Mouse (Mus musculus) hindbrain, embryonic 15.5 days (tissue): ENCODE results near the gene Map2k5. TPM values are rescaled to one million over a fixed set of nuclear protein-coding genes. Genes with fewer than 3 reads are reported as not detected.

Experiments used
- ATAC-seq: fragments of 200-750 bp; cut with Nextera tagmentation; 2 replicates; pipeline ENCODE4 v1.8.0; 2017; ENCODE audit warnings: low read depth, moderate number of reproducible peaks, moderate TSS enrichment; ENCODE audit not compliant: low FRiP score
- H3K27ac ChIP-seq: fragments of 300-500 bp; sonication (generic); replicated peaks from 2 replicates; pipeline ENCODE4 v1.5.1; 2015; ENCODE audit warnings: mild to moderate bottlenecking, inconsistent platforms
- H3K27me3 ChIP-seq: fragments of 300-500 bp; sonication (generic); 2 replicates; pipeline ENCODE4 v1.6.1; 2015; ENCODE audit warnings: control low read depth, inconsistent platforms
- H3K36me3 ChIP-seq: fragments of 300-500 bp; sonication (generic); 2 replicates; pipeline ENCODE4 v1.6.1; 2015; ENCODE audit warnings: control low read depth, inconsistent platforms
- H3K4me1 ChIP-seq: fragments of 300-500 bp; sonication (generic); replicated peaks from 2 replicates; pipeline ENCODE4 v1.6.1; 2015; ENCODE audit warnings: control low read depth, inconsistent platforms
- H3K4me2 ChIP-seq: fragments of 300-500 bp; sonication (generic); 2 replicates; pipeline ENCODE4 v1.6.1; 2015; ENCODE audit warnings: moderate library complexity, mild to moderate bottlenecking, inconsistent platforms
- H3K4me3 ChIP-seq: fragments of 300-500 bp; sonication (generic); 2 replicates; pipeline ENCODE4 v1.5.1; 2015; ENCODE audit warnings: mild to moderate bottlenecking, inconsistent platforms
- H3K9ac ChIP-seq: fragments of 300-500 bp; sonication (generic); 2 replicates; pipeline ENCODE4 v1.6.1; 2015; ENCODE audit warnings: inconsistent platforms
- H3K9me3 ChIP-seq: fragments of 300-500 bp; sonication (generic); 2 replicates; pipeline ENCODE4 v1.6.1; 2016; ENCODE audit warnings: control low read depth, inconsistent platforms
- WGBS: fragments of 180-500 bp; shearing (Covaris S2); methylation state at CpG from one replicate; pipeline ENCODE4 v1.1.7; 2015; 5-methylcytosine and 5-hydroxymethylcytosine counted together
- polyA plus RNA-seq: library from polyadenylated mRNA; unstranded; fragments of >200 nt; fragmentation: Nextera tagmentation; extraction: Ambion mirVana; gene quantifications from 2 replicates; pipeline ENCODE4 v1.2.1, GENCODE M21; 2015

The Map2k5 gene
- polyA plus RNA-seq, 1 experiment from 2014 or later = 35.1 TPM

DNA sequence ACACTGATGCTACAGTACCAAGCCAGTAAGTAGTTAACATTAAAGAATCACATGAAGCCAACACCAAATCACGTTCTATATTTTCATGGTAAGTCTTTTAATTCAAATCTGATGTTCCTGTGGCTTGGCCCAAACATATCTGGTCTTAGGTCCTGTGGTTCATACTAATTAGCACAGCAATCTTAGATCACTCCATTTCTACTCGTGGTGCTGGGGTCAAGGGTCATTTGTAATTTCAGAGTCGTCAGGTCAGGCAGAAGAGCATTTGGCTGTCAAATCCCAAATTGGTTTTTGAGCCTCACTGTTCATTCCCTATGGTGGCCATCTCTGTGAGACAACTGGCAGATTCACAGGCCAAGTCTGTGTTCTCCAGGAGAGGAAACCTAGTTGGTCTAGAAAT is 174.2 kb downstream of the Map2k5 start:
- Histone ChIP-seq H3K27ac (no peak overlapping the region), H3K4me1 (peaks cover 11% of the 10 kb centered on the region), H3K4me3 (no peak overlapping the region), H3K27me3 (no peaks in the 10 kb centered on the region), H3K4me2 (no peak overlapping the region), H3K36me3 (no peaks in the 10 kb centered on the region), H3K9ac (no peak overlapping the region), H3K9me3 (no peaks in the 10 kb centered on the region)
- no peak for ATAC-seq
- WGBS = 72% methylated on average over 3 of the region's 3 CpGs

DNA sequence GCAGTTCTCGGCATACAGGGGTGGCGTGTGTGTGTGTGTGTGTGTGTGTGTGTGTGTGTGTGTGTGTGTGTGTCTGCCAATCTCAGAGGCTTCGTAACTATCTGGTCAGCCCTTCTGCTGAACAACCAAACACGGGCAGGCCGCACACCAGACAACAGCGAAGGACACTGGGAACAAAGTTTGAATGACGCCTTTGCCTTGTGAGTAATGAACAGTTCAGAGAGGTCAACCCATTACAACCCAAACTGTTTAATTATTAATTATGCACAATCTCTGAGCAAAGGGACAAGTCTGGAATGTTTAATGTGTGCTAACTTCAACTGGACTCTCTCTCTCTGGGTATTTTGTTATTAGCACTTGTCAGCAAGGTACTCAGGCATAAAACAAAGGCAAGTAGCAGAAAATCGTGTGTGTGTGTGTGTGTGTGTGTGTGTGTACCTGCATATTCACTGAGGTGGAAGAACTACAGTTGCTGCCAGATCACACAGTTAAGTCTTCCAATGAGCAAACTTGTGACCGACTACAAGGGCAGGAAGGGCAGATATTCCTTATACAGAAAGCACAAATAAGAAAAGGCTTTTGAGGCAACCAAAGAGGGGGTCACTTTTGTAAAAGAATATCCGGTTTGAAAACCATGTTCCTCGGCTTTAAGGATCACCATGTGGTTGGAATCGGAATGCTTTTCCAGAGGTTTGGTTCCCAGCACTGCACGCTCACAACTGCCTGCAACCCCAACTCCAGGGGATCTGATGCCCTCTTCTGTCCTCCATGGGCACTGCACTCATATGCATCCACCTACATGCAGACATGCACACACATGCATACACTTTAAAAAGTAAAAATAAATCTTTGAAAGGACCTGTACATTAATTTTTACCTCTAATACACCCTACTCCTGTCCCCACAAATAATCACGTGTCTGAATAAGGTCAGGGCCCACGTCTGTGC is 176.1 kb downstream of the Map2k5 start:
- no peak overlapping the region for H3K27ac ChIP-seq
- no peak overlapping the region for H3K4me3 ChIP-seq
- no peaks in the 10 kb centered on the region for H3K9me3 ChIP-seq
- 88% methylated on average over 15 of the region's 15 CpGs for WGBS
- H3K4me2 ChIP-seq = no peak overlapping the region
- no peak overlapping the region for H3K9ac ChIP-seq
- H3K27me3 ChIP-seq = no peaks in the 10 kb centered on the region
- no peak for ATAC-seq
- no peaks in the 10 kb centered on the region for H3K36me3 ChIP-seq
- H3K4me1 ChIP-seq = peaks cover 22% of the 10 kb centered on the region

DNA sequence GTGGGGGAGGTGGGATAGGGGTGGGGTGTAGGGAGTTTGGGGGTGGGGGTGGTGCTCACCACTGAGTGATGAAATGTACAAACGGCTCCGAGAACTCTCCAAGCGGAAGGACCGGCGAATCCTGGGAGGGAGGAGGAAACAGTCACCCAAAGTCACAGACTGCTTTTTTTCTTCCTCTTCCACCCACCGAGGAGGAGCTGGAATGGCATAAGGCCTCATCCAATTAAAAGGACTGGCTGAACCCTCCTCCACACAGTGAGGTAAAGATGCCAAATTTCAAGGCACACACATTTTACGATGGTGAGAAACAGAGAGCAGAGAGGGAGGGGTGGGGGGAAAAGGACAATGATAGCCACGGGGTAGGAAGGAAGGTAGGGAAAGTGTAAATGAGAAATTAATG is 180.4 kb downstream of the Map2k5 start:
- H3K27me3 ChIP-seq = no peaks in the 10 kb centered on the region
- H3K9me3 ChIP-seq = no peaks in the 10 kb centered on the region
- WGBS = 6% methylated on average over 8 of the region's 8 CpGs
- peaks cover 27% of the 10 kb centered on the region for H3K4me1 ChIP-seq
- H3K27ac ChIP-seq = no peak overlapping the region
- 0 out of 2 replicates have a peak overlapping the region, but pooled peaks have one; percentile 3 for H3K4me2 ChIP-seq
- H3K4me3 ChIP-seq = no peak overlapping the region
- no peak for ATAC-seq
- H3K9ac ChIP-seq = no peak overlapping the region
- no peaks in the 10 kb centered on the region for H3K36me3 ChIP-seq

DNA sequence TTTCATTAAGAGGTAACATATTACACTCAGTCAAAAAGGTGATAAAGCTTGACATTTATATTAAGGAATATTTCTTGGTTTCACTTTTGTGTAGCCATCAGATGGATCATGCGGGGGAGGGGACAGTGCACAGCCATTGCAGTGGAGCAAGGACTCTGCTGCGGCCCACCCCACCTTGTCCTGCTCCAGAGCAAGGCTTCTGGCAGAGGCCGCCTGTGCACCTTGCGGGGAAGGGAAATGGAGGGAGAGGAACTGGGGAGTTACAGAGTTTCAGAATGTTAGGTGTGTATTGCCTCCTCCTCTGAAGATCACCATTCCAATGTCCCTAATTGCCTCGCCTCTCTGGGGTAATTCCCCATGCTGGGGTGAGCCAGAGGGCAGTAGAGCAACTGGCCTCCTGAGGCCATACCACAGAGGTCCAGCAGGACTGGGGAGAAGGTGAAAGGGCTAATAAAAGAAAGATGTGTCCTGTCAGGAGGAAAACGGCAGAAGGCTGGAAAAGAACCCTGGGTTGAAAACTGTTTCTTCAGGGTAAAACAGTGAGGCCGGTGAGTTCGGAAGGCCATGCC is 181.5 kb downstream of the Map2k5 start:
- Histone ChIP-seq H3K9me3 (no peaks in the 10 kb centered on the region), H3K36me3 (no peaks in the 10 kb centered on the region), H3K4me3 (no peak overlapping the region), H3K27me3 (no peaks in the 10 kb centered on the region), H3K4me2 (no peak overlapping the region), H3K9ac (0 out of 2 replicates have a peak overlapping the region, but pooled peaks have one; percentile 10), H3K4me1 (peaks cover 27% of the 10 kb centered on the region), H3K27ac (no peak overlapping the region; the same call in 1 of the 2 replicates)
- 62% methylated on average over 8 of the region's 8 CpGs for WGBS
- no peak for ATAC-seq

DNA sequence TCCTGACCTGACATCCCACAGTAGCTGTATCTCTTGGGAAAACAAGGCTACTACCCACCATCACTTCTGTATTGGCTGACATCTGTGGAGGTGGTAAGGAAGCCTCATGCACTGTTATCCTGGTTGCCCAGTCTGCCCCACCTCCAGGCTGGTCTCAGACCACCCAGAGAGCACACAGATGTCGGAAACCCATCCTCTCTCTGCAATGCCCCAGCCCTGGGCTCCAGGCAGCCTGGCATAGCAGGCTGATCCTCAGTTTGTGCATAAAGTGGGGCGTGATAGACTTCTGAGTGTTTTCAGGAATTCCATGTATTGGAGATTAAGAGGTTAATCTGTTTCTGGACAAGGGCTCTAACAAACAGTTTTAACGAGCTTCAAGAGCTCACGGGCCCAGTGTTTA is 182.2 kb downstream of the Map2k5 start:
- H3K27me3 ChIP-seq = no peaks in the 10 kb centered on the region
- H3K9me3 ChIP-seq = no peaks in the 10 kb centered on the region
- H3K9ac ChIP-seq = no peak overlapping the region
- H3K4me3 ChIP-seq = no peak overlapping the region
- ATAC-seq = no peak
- H3K36me3 ChIP-seq = no peaks in the 10 kb centered on the region
- WGBS = 36% methylated on average over 4 of the region's 4 CpGs
- H3K27ac ChIP-seq = no peak overlapping the region
- peaks cover 27% of the 10 kb centered on the region for H3K4me1 ChIP-seq
- no peak overlapping the region for H3K4me2 ChIP-seq

DNA sequence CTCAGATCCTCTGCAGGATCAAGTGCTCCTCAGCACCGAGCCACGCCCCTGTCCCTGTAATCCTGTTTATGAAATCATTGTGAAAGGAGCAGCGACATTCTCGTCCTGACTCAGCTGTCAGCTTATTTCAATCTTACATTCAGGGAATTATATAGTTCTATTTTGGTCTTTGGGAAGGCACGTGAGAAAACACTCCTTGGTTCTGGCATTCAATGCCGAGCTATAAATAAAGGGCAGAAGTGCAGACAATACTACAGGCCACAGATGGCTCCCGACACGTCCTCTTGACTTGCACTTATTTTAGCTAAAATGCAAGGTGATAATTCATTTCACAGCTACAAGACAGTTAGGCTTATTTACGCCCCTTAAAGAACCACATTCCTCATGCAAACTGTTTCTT is 182.9 kb downstream of the Map2k5 start:
- H3K4me1 ChIP-seq = peaks cover 27% of the 10 kb centered on the region
- no peaks in the 10 kb centered on the region for H3K9me3 ChIP-seq
- H3K36me3 ChIP-seq = no peaks in the 10 kb centered on the region
- H3K4me2 ChIP-seq = no peak overlapping the region
- 71% methylated on average over 9 of the region's 9 CpGs for WGBS
- H3K27ac ChIP-seq = no peak overlapping the region
- H3K4me3 ChIP-seq = no peak overlapping the region
- no peak overlapping the region for H3K9ac ChIP-seq
- no peak for ATAC-seq
- no peaks in the 10 kb centered on the region for H3K27me3 ChIP-seq

DNA sequence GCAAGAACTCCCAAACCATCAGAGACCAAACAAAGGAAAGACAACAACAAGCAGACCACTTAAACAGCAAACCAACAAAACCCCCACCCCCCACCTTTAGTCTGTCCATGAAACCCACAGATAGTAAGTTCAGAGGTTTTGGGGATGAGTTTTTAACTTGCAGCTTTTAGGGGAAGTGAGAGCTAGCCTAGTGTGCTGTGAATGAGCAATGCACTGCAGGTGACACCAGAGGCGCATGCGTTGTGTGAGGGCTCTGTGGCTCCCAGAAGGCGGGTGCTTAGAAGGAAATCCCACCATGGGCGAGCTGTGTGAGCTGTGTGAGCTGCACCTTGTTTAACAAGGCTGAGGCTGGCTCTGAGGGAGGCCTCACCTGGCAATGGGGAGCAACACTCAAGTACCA is 184.9 kb downstream of the Map2k5 start:
- Histone ChIP-seq H3K27me3 (no peaks in the 10 kb centered on the region), H3K9ac (no peak overlapping the region), H3K4me3 (no peak overlapping the region), H3K36me3 (no peaks in the 10 kb centered on the region), H3K27ac (0 out of 2 replicates have a peak overlapping the region, but pooled peaks have one; percentile 1), H3K9me3 (no peaks in the 10 kb centered on the region), H3K4me1 (peaks cover 20% of the 10 kb centered on the region), H3K4me2 (no peak overlapping the region)
- ATAC-seq = 0 out of 2 replicates have a peak, but pooled peaks have one; percentile 42
- 68% methylated on average over 4 of the region's 4 CpGs for WGBS

DNA sequence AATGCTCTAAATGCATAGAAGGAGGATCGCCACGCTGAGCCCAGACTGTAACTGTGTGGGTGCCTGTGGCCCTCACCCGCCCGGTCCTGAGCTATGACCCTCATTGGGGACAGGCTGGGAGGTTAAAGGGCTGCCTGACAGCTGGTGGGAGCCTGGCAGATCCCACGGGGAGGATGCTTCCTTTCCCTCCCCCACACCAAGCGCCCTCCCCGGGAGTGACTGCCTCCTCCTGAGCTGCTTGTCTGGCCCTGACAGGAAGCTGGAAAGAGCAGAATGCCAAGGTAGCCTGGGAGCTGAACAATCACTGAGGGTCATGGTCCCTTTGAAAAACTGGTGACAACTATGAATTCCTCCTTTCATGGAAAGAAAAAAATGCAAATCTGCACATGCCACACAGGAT is 190.4 kb downstream of the Map2k5 start:
- no peak overlapping the region for H3K27ac ChIP-seq
- H3K36me3 ChIP-seq = no peaks in the 10 kb centered on the region
- WGBS = 11% methylated on average over 7 of the region's 7 CpGs
- no peak overlapping the region for H3K4me3 ChIP-seq
- no peak overlapping the region for H3K9ac ChIP-seq
- H3K9me3 ChIP-seq = no peaks in the 10 kb centered on the region
- ATAC-seq = 0 out of 2 replicates have a peak, but pooled peaks have one; percentile 24
- no peaks in the 10 kb centered on the region for H3K27me3 ChIP-seq
- no peak overlapping the region for H3K4me2 ChIP-seq
- peaks cover 24% of the 10 kb centered on the region for H3K4me1 ChIP-seq

DNA sequence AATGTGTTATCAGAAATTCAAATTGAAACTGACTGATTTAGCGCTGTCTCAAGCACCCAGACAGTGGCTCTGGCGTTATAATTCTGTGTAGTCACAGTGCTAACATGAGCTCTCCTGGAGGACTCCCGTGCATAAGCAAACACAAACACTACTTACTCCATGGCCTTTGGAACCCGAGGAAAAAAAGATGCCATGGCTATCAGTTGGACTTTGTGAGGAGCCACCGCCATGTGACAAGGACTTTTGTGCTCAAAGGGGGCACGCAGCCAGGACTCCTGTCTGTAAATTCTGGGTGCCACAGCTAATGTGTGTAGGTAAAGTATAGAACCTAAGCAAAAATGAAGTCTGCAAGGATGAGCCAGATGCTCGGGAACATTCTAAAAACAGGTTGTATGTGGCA is 192.5 kb downstream of the Map2k5 start:
- no peaks in the 10 kb centered on the region for H3K36me3 ChIP-seq
- H3K4me1 ChIP-seq = peaks cover 38% of the 10 kb centered on the region
- H3K9ac ChIP-seq = no peak overlapping the region
- no peaks in the 10 kb centered on the region for H3K27me3 ChIP-seq
- no peak for ATAC-seq
- no peak overlapping the region for H3K27ac ChIP-seq
- WGBS = 68% methylated on average over 7 of the region's 7 CpGs
- no peak overlapping the region for H3K4me3 ChIP-seq
- H3K9me3 ChIP-seq = no peaks in the 10 kb centered on the region
- no peak overlapping the region for H3K4me2 ChIP-seq

DNA sequence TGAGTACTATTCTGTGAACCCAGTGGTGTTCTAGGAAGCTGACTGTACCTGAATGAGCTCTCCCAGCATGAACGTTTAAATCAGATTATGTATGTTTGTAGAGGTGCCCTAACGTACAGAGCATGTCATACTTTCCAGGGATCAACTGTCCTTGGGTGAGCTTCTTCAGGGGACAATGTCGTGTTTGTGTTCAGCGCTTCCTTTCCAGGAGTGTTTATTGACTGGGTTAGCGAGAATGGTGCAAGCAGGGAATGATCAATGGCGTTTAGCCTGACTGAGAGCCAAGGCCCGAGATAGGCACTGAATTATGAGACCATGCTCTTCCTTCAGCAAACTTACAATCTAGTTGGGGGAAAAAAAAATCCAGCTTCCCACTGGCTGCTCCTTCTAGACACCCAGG is 193.8 kb downstream of the Map2k5 start:
- Histone ChIP-seq H3K27me3 (no peaks in the 10 kb centered on the region), H3K36me3 (no peaks in the 10 kb centered on the region), H3K9me3 (no peaks in the 10 kb centered on the region), H3K9ac (no peak overlapping the region), H3K27ac (no peak overlapping the region), H3K4me2 (no peak overlapping the region), H3K4me1 (peaks cover 38% of the 10 kb centered on the region), H3K4me3 (no peak overlapping the region)
- ATAC-seq = no peak
- 72% methylated on average over 7 of the region's 7 CpGs for WGBS

DNA sequence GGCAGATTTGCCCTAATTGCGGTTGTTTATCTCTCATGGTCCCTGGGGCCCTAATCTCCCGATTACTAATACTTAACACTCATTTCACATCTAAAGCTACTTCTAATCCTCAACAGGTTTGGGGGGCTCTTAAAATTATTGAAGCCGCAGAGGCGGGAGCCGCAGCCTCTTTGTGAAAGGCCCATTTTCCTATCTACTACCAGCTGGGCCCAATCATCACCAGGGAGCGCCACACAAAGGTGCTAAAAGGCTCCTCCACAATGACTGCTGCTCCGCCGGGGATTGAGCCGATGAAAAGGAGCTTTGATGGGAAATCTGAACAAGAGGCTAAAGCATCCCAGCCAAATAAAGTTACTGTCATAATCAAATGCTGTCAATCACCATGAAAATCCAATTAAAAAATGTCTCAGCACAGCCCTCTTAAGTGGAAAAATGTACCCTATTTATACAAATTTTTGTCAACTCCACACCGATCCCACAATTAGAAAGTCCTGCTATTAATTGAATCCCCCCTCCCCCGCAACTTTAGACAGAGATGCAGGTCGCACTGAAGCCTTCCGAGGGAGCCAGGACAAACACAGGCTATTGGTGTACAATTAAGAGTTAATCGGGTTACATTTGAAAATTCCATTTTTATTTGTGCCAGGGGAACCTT is 195.3 kb downstream of the Map2k5 start:
- H3K4me2 ChIP-seq = no peak overlapping the region
- ATAC-seq = no peak
- H3K4me3 ChIP-seq = no peak overlapping the region
- H3K9ac ChIP-seq = no peak overlapping the region
- H3K9me3 ChIP-seq = no peaks in the 10 kb centered on the region
- H3K4me1 ChIP-seq = peaks cover 34% of the 10 kb centered on the region
- H3K27ac ChIP-seq = peak overlapping the region; percentile 39; the same call in 1 of the 2 replicates
- no peaks in the 10 kb centered on the region for H3K36me3 ChIP-seq
- WGBS = 23% methylated on average over 14 of the region's 14 CpGs
- no peaks in the 10 kb centered on the region for H3K27me3 ChIP-seq
